Mouse (Mus musculus): Measurements from ENCODE around the gene 2300002M23Rik. TPM values are rescaled to one million over a fixed set of nuclear protein-coding genes. Genes with fewer than 3 reads are reported as not detected.
A peak's percentile ranks its signal among the peaks of the same experiment; 100 is the strongest.

2300002M23Rik gene
- total RNA-seq, 2 experiments from 2014 or later, result not detected

DNA sequence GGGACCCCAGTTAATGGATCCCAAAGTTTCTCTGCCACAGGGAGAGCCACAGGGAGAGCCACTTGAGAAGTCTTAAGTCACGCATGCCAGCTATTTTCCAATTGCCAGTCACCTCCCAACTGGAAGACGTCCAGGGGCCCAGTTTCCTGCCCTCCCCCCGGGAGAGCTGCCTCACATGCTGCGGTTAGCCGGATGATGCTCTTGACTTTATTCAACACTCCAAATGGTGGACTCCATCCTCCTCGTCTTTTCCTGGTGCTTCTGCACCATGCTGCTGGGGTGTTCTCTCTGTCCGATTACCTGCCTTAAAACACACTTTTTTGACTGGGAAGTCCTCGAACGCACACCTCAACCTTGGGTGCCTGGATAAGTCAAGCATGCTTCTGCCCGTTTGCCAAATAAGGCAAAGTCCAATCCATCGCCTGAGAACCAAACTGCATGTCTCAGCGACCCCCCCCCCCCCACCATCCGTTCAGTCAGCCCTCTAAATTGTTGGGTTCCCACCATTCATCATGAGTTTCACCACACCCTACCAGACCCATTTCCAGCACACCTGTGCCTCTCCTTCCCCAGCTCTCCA, 11.0 kb upstream of the 2300002M23Rik start:
- no peak for DNase-seq (ENCODE audit: low spot score in 2 of 2)

DNA sequence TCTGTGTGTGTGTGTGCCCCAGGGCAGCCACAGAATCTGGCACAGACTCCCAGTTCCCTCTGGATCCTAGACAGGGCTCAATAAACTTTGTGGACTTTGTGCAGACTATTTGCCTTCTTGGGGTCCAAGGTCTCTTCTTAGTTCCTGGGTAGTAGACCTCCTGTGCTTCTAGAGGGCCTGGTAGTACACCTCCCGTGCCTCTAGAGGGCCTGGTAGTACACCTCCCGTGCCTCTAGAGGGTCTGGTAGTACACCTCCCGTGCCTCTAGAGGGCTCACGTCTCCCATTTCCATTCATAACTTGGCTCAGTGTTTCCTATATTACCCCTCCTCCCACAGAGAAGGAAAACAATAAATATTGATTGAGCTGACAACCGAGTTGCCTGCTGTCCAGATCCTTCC, 10.4 kb upstream of the 2300002M23Rik start:
- DNase-seq (ENCODE audit: low spot score in 2 of 2), result peak; percentile 63 to 69

DNA sequence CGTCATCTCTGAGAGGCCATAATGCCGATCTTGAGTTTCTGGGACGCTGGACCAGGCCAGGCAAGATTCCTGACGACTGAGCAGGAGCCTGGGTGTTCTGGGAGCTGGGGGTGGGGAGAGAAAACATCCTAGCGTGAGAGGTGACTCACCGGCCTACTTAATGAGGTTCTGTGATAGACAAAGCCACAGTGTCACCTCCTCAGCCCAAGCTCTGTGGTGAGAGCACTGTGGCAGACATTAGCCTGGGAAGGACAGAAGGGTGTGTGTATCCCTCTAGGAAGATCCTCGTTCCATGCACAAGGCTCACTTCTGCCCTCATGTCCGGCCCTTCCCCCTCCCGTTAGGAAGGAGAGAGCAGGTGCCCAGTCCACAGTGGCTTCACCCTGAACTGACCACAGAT, 9.9 kb upstream of the 2300002M23Rik start:
- no peak for DNase-seq (ENCODE audit: low spot score in 2 of 2)

DNA sequence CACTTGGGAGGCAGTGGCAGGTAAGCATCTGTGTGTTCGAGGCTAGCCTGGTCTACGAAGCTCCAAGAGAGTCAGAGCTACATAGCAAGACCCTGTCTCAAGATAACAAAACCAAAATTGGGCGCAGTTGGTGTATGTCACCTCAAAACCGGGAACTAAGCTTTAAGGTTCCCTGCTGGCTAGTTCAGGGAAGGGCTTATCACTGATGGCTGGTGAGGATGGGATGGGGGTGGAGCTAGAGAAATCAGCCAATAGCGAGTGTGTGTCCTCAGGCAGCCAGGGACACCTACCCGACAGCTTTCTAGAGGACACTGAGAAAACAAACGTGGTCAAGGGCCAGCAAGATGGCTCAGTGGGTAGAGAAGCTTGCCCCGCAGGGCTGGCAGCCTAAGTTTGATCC, 9.0 kb upstream of the 2300002M23Rik start:
- no peak for DNase-seq (ENCODE audit: low spot score in 2 of 2)

DNA sequence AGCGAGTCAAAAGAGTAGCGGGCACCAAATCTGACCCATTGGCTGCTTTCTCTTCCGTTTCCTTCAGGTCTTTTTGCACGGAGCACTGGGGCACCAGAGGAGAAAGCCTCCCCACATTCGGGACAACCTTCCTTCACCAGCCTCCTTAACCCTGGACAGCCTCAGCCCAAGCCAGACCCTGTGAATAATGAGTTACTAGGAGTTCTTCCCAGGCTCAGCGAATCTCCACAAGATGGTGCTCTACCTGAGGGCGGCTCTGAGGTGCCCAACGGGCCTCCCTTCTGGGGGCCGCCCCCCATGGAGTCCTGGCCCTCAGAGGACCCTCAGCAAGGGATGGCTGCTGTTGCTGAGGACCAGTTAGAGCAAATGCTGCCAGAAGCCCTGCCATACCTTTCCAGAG, 517 bp downstream of the 2300002M23Rik start:
- no peak for DNase-seq (ENCODE audit: low spot score in 2 of 2)

DNA sequence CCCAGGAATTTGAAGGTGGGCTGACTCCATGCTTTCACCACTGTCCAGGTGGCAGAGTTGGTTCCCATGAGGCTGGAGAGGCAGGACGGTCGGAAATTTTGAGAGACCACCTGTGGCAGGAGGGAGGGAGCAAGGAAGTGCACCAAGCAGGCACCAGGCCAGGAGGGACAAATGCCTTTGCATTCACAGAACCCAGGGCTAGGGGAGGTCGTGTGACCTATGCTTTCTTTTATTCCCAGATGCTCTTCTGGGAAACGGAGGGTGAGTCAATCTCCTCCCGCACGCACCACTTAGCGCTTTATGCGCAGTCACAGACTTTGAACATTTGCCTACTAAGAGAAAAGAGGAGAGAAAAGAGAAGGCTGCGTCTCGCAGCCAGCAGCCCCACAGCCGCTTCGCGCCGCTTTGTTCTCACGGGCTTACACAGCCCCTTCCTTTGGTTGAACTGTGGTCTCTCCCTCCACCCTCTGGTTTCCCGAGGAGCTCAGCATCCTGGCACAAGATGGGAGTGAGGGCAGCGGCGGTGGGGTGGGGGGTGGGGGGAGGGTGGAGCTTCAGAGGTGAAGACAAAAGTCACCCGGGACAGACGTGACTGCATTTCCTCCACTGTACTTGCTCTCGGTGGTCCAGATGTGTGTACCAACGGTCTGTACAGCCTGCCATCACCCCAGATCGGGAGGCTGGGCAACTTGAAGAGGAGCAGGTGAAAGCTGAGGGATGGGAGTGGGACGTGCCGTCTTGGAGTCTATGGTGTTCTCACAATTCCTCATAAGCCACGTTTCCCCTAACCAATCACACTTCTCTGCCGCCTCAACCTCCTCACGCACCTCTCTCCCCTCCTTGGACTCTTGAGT, 2.1 kb downstream of the 2300002M23Rik start:
- no peak for DNase-seq (ENCODE audit: low spot score in 2 of 2)

DNA sequence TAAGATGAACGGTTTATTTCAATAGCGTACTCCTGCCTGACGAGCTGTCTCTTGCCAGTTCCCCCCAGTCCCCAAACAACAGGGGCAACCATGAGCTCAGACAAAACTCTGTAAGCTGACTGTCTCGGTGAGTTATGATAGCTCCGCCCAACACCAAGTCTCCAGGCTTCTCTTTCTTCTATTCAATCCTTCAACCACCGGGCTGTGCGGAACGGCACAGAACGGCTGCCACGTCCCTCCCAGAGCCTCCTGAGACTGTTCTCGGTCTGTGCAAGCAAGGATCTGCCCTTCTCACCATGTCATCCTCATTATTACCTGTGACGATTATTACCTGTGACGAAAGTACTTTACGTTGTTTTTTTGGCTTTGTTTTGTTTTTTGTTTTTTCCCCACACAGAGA, 3.6 kb downstream of the 2300002M23Rik start:
- no peak for DNase-seq (ENCODE audit: low spot score in 2 of 2)

DNA sequence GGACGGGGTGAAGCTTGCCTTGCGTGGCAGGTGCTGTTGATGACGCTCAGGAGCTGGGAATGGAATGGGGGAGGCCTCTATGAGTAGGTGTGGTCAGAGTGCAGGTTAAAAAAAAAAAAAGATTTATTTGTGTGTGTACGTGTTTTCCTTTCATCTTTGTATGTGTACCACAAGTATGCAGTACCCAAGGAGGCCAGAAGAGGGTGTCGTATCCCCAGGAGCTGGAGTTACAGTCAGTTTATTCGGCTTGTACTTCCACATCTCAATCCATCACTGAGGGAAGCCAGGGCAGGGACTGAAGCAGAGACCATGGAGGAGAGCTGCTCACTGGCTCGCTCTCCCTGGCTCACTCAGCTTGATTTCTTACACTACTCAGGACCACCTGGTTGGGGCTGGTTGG, 4.2 kb downstream of the 2300002M23Rik start:
- no peak for DNase-seq (ENCODE audit: low spot score in 2 of 2)

DNA sequence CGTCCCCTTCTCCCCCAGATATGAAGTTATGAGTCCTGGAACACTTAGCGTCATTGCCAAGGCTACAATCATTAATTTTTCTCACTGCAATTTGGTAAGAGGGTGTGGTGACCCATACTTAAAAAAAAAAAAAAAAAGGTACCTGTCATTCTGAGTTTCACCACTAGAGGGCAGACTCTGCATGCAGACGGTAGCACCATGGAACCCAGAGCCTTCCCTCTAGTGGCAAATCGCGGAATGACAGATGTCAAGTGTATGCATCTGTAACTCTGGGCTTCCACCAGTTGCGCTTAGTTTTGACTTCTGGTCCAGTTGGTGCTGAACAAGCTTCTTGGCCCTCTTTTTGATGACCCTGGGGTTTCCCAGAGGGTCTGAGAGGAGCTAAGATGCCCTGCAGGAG, 11.0 kb downstream of the 2300002M23Rik start:
- DNase-seq (ENCODE audit: low spot score in 2 of 2), result peak; percentile 79 to 80

DNA sequence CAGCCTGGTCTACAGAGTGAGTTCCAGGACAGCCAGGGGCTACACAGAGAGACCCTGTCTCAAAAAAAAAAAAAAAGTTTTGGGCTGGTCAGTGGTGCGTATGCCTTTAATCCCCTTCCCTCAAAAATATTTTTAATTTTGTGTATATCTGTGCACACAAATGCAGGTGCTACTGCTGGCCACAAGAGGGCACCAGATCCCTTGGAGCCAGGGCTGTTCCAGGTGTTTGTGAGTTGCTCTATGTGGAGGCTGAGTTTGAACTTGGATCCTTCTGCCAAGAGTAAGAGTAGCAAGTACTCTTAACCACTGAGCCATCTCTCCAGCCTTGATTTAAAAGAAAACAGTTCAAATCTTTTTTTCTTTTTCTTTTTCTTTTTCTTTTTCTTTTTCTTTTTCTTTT, 15.7 kb downstream of the 2300002M23Rik start:
- DNase-seq (ENCODE audit: low spot score in 2 of 2), result no peak

DNA sequence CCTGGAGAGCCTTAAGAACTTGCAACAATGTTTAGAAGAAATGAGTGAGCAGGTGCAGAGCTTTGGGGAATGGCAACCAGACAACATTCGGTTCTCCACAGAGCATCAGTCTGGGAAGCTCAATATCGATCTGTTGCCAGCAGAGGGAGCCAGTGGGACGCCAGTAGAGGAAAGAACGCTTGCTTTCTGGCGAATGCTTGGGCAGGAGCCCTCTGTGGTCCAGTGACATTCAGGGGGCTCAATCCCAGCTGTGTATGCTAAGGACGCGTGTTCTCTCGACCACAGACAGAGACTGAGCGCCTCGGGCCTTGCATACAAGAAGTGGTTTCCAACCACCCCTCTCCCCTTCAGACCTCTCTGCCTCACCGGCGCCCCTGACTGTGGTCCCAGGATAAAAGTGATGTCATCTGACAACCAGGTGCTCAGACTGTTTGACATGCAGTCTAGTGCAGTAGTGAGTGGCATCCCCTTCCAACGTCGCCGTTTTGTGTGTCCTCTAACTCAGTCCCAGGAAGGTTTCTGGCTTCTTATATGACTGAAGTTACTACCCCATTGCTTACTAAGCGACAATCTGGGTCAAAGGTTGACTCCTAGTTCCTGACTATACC, 17.2 kb downstream of the 2300002M23Rik start:
- DNase-seq (ENCODE audit: low spot score in 2 of 2), result peak; percentile 91

DNA sequence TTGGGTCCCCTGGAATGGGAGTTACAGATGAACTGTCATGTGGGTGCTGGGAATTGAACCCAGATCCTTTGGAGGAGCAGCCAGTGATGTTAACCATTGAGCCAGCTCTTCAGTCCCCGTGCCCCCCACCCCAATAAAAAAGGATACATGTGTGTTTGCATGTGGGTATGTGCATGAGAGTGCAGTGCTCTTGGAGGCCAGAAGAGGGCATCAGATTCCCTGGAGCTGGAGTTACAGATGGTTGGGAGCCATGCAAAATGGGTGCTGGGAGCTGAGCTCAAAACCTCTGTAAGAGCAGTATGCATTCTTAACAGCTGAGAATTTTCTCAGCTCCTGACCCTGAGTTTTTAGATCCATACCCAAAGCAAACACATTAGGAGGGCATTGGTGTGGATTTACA, 20.0 kb downstream of the 2300002M23Rik start:
- DNase-seq (ENCODE audit: low spot score in 2 of 2), result no peak

DNA sequence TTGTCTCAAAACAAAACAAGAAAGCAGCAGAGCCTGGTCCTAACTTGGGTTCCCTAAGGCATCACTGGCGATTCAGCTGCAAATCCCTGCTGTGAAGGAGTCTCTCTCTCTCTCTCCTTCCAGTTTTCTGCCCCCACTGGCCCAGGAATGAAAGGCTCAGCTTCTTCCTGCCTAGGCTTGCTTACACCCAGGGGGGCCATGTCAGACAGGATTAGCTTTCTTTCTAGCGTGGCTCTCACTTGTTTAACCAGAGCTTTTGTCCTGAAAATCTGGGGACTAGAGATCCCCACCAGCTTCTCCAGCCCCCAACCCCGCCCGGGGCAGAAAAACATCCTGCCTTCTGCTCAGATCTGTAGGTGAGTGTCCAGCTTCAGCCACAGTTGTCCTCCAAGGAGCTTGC, 21.1 kb downstream of the 2300002M23Rik start:
- no peak for DNase-seq (ENCODE audit: low spot score in 2 of 2)

DNA sequence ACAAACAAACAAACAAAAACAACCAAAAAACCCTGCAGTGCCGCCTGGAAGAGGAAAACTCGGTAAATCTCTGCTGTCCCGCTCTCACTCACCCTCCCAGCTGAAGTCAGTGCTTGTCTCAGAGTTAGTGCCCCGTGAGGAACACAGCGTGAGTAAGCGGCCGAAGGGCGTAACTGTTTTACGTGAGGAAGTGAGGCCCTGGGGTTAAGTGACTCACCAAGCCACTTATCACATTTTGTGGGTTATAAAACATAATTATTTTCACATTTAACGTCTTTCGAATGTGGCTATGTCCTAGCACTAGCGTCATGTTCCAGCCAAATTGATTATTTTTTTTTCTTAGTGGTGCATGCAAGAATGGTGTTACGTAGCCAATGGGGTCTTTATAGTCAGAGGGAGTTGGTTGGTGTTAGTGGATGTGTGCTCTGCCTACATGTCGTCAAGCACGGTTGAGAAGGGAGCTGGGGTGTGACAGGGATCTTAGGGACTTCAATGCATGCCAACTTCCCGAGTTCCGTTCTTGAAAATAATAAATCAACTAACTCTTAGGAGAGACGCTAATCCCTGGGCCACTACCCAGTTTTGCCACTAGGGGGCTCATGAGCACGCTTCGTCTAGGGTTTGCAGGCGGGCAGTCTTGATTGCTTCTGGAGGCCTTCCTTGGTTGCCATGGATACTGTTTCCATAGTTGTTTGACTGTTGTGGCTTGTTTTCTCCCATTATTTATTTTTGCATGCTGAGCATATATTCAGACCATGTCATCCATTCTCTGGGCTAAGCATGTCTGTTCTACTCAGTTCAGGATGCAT, 23.4 kb downstream of the 2300002M23Rik start:
- peak; percentile 87 for DNase-seq (ENCODE audit: low spot score in 2 of 2)

DNA sequence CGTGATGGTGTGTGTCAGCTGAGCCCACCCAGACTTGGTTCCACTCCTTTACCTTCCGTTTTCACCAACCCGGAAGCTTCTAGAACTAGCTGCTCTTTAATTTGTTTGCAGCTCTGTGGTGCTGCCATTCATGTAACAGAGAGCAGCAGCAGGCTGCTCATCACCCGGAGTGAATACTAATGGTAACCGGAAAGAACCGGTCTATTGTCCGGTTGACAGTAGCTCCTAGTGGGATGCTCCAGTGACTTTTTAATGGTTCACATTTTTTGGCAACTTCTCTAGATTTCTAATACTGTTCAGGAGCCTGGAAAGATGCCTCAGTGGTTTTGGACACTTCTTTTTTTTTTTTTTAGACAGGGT, 23.9 kb downstream of the 2300002M23Rik start:
- DNase-seq (ENCODE audit: low spot score in 2 of 2), result no peak

DNA sequence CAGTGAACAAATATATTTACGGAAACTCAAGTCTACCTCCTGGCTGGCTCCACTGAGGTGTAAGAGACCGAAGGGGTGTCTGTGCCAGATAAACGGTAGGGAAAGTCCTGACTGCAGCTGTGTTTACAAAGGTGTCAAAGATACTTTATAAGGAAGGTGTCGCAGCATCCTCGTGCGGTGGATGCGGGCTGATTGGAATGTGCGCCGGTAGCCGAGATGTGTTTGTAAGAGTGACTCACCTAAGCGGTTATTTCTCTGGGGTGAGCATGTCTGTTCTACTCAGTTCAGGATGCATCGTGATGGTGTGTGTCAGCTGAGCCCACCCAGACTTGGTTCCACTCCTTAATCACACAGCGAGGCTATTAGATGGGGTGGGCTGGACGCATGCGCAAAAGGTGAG, 24.5 kb downstream of the 2300002M23Rik start:
- no peak for DNase-seq (ENCODE audit: low spot score in 2 of 2)

DNA sequence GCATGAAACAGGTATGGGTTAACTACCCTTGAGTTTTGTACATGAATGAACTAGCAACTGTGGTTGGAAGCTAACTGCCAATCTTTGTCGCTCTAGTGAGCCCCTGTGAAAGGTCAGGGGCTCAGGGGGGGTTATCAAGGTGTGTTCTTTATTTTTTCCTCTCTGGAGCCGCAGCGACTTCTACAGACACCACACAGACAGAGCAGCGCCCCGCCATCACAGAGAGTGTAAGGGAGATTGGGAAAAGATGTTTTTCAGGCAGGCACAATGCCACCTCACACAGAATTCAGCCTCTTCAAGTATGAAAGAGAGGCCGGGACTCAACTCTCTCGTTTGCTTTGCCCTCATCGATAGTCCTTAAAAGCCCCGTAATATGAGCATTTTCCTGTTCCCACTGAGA, 24.9 kb downstream of the 2300002M23Rik start:
- no peak for DNase-seq (ENCODE audit: low spot score in 2 of 2)

DNA sequence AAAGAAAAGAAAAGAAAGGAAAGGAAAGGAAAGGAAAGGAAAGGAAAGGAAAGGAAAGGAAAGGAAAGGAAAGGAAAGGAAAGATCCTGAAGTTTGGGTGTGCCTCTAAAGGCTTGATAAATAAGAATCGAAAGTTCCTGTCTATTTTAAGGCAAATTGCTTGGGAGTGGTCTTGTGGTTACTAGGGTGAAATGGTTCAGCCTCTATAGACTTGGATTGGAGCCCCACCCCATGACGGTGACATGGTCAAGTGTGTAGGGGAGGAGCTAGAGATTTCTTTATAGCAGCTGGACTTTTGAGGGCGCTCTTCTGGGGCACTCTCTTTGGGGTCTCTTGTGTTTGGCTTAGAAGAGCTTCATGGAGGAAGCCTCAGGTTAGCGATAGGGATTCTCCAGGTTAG, 26.5 kb downstream of the 2300002M23Rik start:
- no peak for DNase-seq (ENCODE audit: low spot score in 2 of 2)

DNA sequence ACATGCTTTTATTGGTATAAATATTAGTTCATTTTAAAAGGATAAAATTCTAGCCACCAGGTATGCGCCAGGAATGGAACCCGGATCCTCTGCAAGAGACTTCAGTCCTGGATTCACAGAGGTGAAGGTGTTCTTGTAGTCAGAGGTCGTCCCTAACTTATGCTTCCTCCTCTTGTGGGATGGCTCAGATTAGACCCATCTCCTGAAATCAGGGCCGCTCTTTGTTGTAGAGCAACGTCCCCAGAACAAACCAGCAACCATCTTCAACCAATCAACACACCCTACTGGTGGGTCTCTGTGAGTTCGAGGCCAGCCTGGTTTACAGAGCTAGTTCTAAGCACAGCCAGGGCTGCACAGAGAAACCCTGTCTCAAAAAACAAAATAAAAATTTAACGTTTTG, 27.2 kb downstream of the 2300002M23Rik start:
- DNase-seq (ENCODE audit: low spot score in 2 of 2), result no peak

DNA sequence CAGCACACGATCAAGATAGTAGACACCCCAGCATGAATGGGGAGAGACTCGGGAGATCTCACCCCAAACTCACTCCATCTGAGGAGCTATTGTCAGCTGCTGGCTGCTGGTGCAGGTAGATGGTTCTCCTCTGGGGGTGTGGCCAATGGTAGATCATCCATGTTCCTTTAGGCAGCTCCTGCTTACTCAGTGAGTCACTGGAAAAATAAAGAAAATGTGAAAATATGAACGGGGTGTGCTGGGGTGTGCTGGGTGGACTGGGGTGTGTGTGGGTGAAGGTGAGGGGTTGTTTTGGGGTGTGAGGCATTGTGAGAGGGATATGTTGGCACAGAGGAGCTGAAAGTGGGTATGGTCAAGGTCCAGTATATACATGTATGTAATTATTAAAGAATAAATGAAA, 30.1 kb downstream of the 2300002M23Rik start:
- no peak for DNase-seq (ENCODE audit: low spot score in 2 of 2)

DNA sequence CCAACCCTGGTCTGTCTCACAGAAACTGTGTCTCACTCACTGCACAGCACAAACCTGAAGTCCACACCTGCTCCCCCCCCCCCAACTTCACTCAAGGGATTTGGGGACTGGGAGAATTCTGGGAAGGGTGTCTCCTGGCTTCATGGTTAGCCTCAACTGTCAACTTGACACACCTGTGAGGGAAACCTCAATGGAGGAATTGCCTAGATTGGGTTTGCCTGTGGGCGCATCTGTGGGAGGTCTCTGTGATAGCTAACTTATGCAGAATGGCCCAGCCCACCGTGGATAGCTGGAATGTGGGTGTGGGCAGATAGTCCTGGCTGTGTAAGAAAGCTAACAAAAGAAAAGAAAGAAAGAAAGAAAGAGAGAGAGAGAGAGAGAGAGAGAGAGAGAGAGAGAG, 34.0 kb downstream of the 2300002M23Rik start, which contains the start of gene Sfta2:
Sfta2 (plus strand) TSS at position 301 of the 400 bp plus-strand sequence.
- no peak for DNase-seq (ENCODE audit: low spot score in 2 of 2)

All from layer of hippocampus, postnatal 10 days (tissue).